Mouse (Mus musculus): ENCODE results near the gene Slc35b2. TPM values are rescaled to one million over a fixed set of nuclear protein-coding genes. Genes with fewer than 3 reads are reported as not detected.

Slc35b2 gene
- polyA plus RNA-seq, 1 experiment from 2014 or later: 90.5 TPM

DNA sequence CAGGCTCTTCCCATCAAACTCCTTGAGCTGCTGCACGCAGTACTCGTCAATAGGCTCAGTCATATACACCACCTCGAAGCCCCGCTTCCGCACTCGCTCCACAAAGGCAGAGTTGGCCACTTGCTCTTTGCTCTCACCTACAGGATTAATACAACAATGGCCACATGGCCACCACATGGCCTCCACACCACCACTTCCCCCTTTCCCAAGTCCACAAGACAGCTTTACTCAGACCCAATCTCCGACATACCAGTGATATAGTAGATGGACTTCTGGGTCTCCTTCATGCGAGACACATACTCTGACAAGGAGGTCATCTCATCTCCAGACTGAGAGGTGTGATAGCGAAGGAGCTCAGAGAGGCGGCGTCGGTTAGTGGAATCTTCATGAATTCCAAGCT is 5.3 kb downstream of the Slc35b2 start:
- 88% methylated on average over 12 of the region's 12 CpGs for WGBS
- H3K27me3 ChIP-seq (replicated peaks): no peaks in the 10 kb centered on the region
- ATAC-seq (ENCODE audit: low FRiP score, low read depth): no peak
- peaks cover 63% of the 10 kb centered on the region for H3K36me3 ChIP-seq
- H3K4me2 ChIP-seq (replicated peaks): no peak overlapping the region
- no peak overlapping the region for H3K4me3 ChIP-seq
- no peak overlapping the region for H3K27ac ChIP-seq
- H3K9me3 ChIP-seq: no peaks in the 10 kb centered on the region
- H3K9ac ChIP-seq: no peak overlapping the region
- peaks cover 46% of the 10 kb centered on the region for H3K4me1 ChIP-seq

DNA sequence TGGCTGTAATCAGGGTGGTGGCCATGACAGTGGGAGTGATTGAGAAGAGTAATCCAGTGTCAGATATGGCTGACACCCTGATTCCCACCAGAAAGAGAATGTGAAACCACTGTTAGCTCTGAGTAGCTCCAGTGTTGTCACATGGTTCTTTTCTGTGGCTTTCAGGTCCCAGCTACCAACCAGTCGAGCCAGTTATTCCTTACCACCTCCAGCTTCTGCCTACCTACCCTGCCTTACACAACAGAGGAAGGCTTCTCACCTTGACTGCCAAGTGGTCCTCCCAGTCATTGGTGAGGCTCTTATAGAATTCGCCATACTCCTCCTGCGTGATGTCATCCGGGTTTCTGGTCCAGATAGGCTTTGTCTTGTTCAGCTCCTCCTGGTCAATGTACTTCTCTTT is 6.3 kb downstream of the Slc35b2 start:
- H3K9ac ChIP-seq: no peak overlapping the region
- no peaks in the 10 kb centered on the region for H3K27me3 ChIP-seq (replicated peaks)
- no peak overlapping the region for H3K4me3 ChIP-seq
- H3K4me1 ChIP-seq: peaks cover 45% of the 10 kb centered on the region
- no peak overlapping the region for H3K27ac ChIP-seq
- 89% methylated on average over 4 of the region's 4 CpGs for WGBS
- ATAC-seq (ENCODE audit: low FRiP score, low read depth): no peak
- H3K9me3 ChIP-seq: no peaks in the 10 kb centered on the region
- H3K36me3 ChIP-seq: peaks cover 63% of the 10 kb centered on the region
- H3K4me2 ChIP-seq (replicated peaks): no peak overlapping the region

- under 1% methylated on average over 57 of the region's 57 CpGs for WGBS
- H3K9ac ChIP-seq: peak overlapping the region; percentile 99
- H3K36me3 ChIP-seq: peaks cover 44% of the 10 kb centered on the region
- peak; percentile 52 for ATAC-seq (ENCODE audit: low FRiP score, low read depth)
- H3K4me1 ChIP-seq: peaks cover 34% of the 10 kb centered on the region
- H3K27me3 ChIP-seq (replicated peaks): no peaks in the 10 kb centered on the region
- H3K4me2 ChIP-seq (replicated peaks): peak overlapping the region; percentile 81
- peak overlapping the region; percentile 84 for H3K27ac ChIP-seq
- no peaks in the 10 kb centered on the region for H3K9me3 ChIP-seq
- peak overlapping the region; percentile 99 for H3K4me3 ChIP-seq
These were observed 8.7 kb downstream of the Slc35b2 start for GRCm38 (mm10) chr17:45572103-45573086.

- under 1% methylated on average over 41 of the region's 41 CpGs for WGBS
- Histone ChIP-seq H3K36me3 (peaks cover 36% of the 10 kb centered on the region), H3K9me3 (no peaks in the 10 kb centered on the region), H3K4me1 (peaks cover 32% of the 10 kb centered on the region), H3K9ac (peak within 1 kb of the TSS; percentile 99), H3K4me3 (peak within 1 kb of the TSS; percentile 99), H3K27me3 (replicated peaks) (no peaks in the 10 kb centered on the region), H3K4me2 (replicated peaks) (peak within 1 kb of the TSS; percentile 81), H3K27ac (peak within 1 kb of the TSS; percentile 84)
- ATAC-seq (ENCODE audit: low FRiP score, low read depth): peak; percentile 81
These were observed 9.6 kb downstream of the Slc35b2 start, which contains the start of gene Hsp90ab1 for GRCm38 (mm10) chr17:45573087-45573779. TSS of gene Hsp90ab1 (minus strand) at chr17:45573271.

- Histone ChIP-seq H3K36me3 (peaks cover 31% of the 10 kb centered on the region), H3K27me3 (replicated peaks) (no peaks in the 10 kb centered on the region), H3K9me3 (no peaks in the 10 kb centered on the region), H3K4me1 (peaks cover 29% of the 10 kb centered on the region), H3K9ac (peak overlapping the region; percentile 99), H3K4me2 (replicated peaks) (peak overlapping the region; percentile 81), H3K27ac (peak overlapping the region; percentile 84), H3K4me3 (peak overlapping the region; percentile 99)
- 0% methylated on average over 18 of the region's 18 CpGs for WGBS
- ATAC-seq (ENCODE audit: low FRiP score, low read depth): peak; percentile 72
These were observed 10.1 kb downstream of the Slc35b2 start for GRCm38 (mm10) chr17:45573780-45574123.

DNA sequence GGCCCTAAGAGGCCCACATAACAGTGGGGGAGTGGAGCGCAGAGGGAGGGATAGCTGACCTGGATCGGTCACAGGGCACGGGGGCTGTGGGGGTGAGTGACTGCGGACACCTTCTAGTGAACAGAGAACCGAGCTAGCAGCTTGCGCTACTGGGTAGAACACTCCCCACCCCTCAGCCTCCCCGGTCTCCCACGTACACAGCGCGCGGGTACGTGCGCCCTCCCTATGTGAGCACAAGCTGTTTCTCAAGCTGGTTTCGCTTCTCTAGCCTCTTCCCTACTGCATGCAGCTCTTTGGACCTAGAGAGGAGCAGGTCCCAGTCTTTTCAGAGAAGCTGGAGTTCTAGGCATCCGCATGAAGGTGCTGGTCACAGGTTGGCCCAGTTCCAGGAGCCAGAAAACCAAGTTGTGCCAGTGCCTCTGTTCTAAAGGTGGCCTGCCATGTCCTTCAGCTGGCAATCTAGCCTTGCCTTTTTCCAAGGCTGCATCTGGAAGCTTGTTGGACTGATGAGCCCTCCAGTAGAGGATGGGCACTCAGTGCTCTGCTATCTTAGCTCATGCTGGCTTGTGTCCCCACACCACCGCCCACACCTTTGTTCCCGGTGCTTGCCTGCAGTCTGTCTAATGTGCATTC is 10.6 kb downstream of the Slc35b2 start:
- peak; percentile 23 for ATAC-seq (ENCODE audit: low FRiP score, low read depth)
- Histone ChIP-seq H3K4me3 (peak overlapping the region; percentile 99), H3K9ac (peak overlapping the region; percentile 99), H3K27ac (peak overlapping the region; percentile 84), H3K9me3 (no peaks in the 10 kb centered on the region), H3K27me3 (replicated peaks) (no peaks in the 10 kb centered on the region), H3K4me1 (peaks cover 29% of the 10 kb centered on the region), H3K4me2 (replicated peaks) (peak overlapping the region; percentile 81), H3K36me3 (peaks cover 26% of the 10 kb centered on the region)
- WGBS: 2% methylated on average over 17 of the region's 17 CpGs

GRCm38 (mm10) chr17:45575123-45575897 is 11.6 kb downstream of the Slc35b2 start:
- Histone ChIP-seq H3K9ac (no peak overlapping the region), H3K36me3 (peaks cover 15% of the 10 kb centered on the region), H3K9me3 (no peaks in the 10 kb centered on the region), H3K4me2 (replicated peaks) (peak overlapping the region; percentile 81; the same call in 1 of the 2 replicates), H3K27me3 (replicated peaks) (no peaks in the 10 kb centered on the region), H3K4me1 (peaks cover 23% of the 10 kb centered on the region), H3K4me3 (no peak overlapping the region), H3K27ac (0 out of 2 replicates have a peak overlapping the region, but pooled peaks have one; percentile 84)
- ATAC-seq (ENCODE audit: low FRiP score, low read depth): no peak
- 88% methylated on average over 8 of the region's 8 CpGs for WGBS

DNA sequence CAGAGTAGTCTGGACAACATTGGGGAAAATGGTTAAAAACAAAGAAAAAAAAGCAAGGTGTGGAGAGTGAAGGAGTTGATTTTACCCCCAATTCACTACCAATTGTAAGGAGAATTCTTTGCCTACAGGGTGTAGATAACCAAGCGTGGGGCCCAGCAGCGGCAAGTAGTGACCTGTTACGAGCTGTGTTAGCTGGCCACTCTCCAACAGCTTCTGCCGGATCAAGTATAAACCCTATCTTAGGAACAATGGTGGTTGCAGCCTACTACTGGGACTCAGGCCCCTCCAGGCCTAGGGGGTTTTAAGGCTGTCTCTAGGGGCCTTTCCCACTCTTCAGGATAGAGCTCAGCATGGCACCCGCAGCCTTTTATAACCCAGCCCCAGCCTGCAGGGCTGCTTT is 14.6 kb downstream of the Slc35b2 start:
- H3K4me2 ChIP-seq (replicated peaks): no peak overlapping the region
- no peaks in the 10 kb centered on the region for H3K27me3 ChIP-seq (replicated peaks)
- 77% methylated on average over 5 of the region's 5 CpGs for WGBS
- no peak for ATAC-seq (ENCODE audit: low FRiP score, low read depth)
- H3K36me3 ChIP-seq: no peaks in the 10 kb centered on the region
- no peaks in the 10 kb centered on the region for H3K9me3 ChIP-seq
- H3K27ac ChIP-seq: no peak overlapping the region
- H3K4me3 ChIP-seq: no peak overlapping the region
- H3K4me1 ChIP-seq: peaks cover 16% of the 10 kb centered on the region
- H3K9ac ChIP-seq: no peak overlapping the region

- H3K4me2 ChIP-seq (replicated peaks): no peak overlapping the region
- no peak overlapping the region for H3K27ac ChIP-seq
- no peaks in the 10 kb centered on the region for H3K9me3 ChIP-seq
- H3K4me1 ChIP-seq: peaks cover 16% of the 10 kb centered on the region
- H3K9ac ChIP-seq: no peak overlapping the region
- WGBS: 78% methylated on average over 7 of the region's 7 CpGs
- no peak overlapping the region for H3K4me3 ChIP-seq
- no peaks in the 10 kb centered on the region for H3K27me3 ChIP-seq (replicated peaks)
- H3K36me3 ChIP-seq: no peaks in the 10 kb centered on the region
- no peak for ATAC-seq (ENCODE audit: low FRiP score, low read depth)
These were observed 15.2 kb downstream of the Slc35b2 start for GRCm38 (mm10) chr17:45578843-45579242.

GRCm38 (mm10) chr17:45579554-45579953 is 15.9 kb downstream of the Slc35b2 start:
- peaks cover 17% of the 10 kb centered on the region for H3K4me1 ChIP-seq
- no peak overlapping the region for H3K27ac ChIP-seq
- 85% methylated on average over 4 of the region's 4 CpGs for WGBS
- H3K27me3 ChIP-seq (replicated peaks): no peaks in the 10 kb centered on the region
- no peaks in the 10 kb centered on the region for H3K9me3 ChIP-seq
- no peak overlapping the region for H3K9ac ChIP-seq
- ATAC-seq (ENCODE audit: low FRiP score, low read depth): no peak
- H3K36me3 ChIP-seq: no peaks in the 10 kb centered on the region
- no peak overlapping the region for H3K4me2 ChIP-seq (replicated peaks)
- no peak overlapping the region for H3K4me3 ChIP-seq

DNA sequence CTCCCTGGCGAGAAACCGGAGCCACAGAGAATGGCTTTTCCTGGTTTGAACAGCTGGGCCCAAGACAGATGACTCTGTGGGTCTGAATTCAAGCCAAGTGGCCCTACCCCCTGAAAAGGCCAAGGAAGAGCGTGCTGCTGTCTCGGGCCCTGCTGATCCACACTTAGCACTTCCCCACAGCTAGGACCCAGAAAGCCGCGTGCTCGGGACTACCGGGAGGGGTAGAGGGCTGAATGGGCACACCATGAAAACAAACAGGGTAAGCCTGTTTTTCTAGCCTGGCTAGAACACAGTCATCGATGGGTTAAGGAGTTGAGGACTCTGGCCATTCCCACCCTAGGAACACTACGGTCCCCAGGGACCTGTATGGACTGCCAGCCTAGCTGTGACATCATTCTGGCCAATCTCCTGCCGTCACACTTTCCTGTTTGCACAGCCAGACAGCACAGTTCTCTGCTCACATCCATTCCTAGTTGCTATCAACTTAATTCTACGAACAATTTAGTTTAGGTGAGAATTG is 17.3 kb downstream of the Slc35b2 start:
- Histone ChIP-seq H3K4me2 (replicated peaks) (no peak overlapping the region), H3K9ac (no peak overlapping the region), H3K36me3 (no peaks in the 10 kb centered on the region), H3K4me1 (peaks cover 16% of the 10 kb centered on the region; the same call in 1 of the 2 replicates), H3K9me3 (no peaks in the 10 kb centered on the region), H3K27me3 (replicated peaks) (no peaks in the 10 kb centered on the region), H3K27ac (no peak overlapping the region), H3K4me3 (no peak overlapping the region)
- WGBS: 54% methylated on average over 12 of the region's 12 CpGs
- no peak for ATAC-seq (ENCODE audit: low FRiP score, low read depth)
